Mouse (Mus musculus): ENCODE results near the gene Maco1. TPM values are rescaled to one million over a fixed set of nuclear protein-coding genes. Genes with fewer than 3 reads are reported as not detected.

The Maco1 gene
- polyA plus RNA-seq, 1 experiment, result 9.2 TPM

- H3K4me3 ChIP-seq (replicated peaks; ENCODE audit: extremely low read depth, low read depth, low read length), result no peak overlapping the region
- no peaks in the 10 kb centered on the region for H3K4me1 ChIP-seq (ENCODE audit: control insufficient read depth, insufficient read depth, low read length)
- DNase-seq, result no peak
- no peak for TF ChIP-seq POLR2A (IDR thresholded peaks at IDR 0.05; ENCODE audit: borderline replicate concordance, extremely low read depth, low read depth, low read length)
- no peak for TF ChIP-seq CTCF (IDR thresholded peaks at IDR 0.05; ENCODE audit: insufficient read depth, low read length)
- 59% methylated on average over 2 of the region's 2 CpGs for WGBS
Measured at GRCm38 (mm10) chr4:134871950-134872349, 18.8 kb upstream of the Maco1 start.

GRCm38 (mm10) chr4:134871477-134871876 is 18.3 kb upstream of the Maco1 start:
- DNase-seq, result no peak
- H3K4me3 ChIP-seq (replicated peaks; ENCODE audit: extremely low read depth, low read depth, low read length), result no peak overlapping the region
- no peak for TF ChIP-seq POLR2A (IDR thresholded peaks at IDR 0.05; ENCODE audit: borderline replicate concordance, extremely low read depth, low read depth, low read length)
- TF ChIP-seq CTCF (IDR thresholded peaks at IDR 0.05; ENCODE audit: insufficient read depth, low read length), result no peak
- H3K4me1 ChIP-seq (ENCODE audit: control insufficient read depth, insufficient read depth, low read length), result no peaks in the 10 kb centered on the region
- WGBS, result 54% methylated on average over 4 of the region's 4 CpGs

- TF ChIP-seq POLR2A (IDR thresholded peaks at IDR 0.05; ENCODE audit: borderline replicate concordance, extremely low read depth, low read depth, low read length), result no peak
- no peak for TF ChIP-seq CTCF (IDR thresholded peaks at IDR 0.05; ENCODE audit: insufficient read depth, low read length)
- H3K4me1 ChIP-seq (ENCODE audit: control insufficient read depth, insufficient read depth, low read length), result no peaks in the 10 kb centered on the region
- DNase-seq, result no peak
- no peak overlapping the region for H3K4me3 ChIP-seq (replicated peaks; ENCODE audit: extremely low read depth, low read depth, low read length)
- 65% methylated on average over 7 of the region's 7 CpGs for WGBS
Measured at GRCm38 (mm10) chr4:134869815-134870375, 16.8 kb upstream of the Maco1 start.

GRCm38 (mm10) chr4:134869068-134869730 is 16.1 kb upstream of the Maco1 start:
- DNase-seq, result no peak
- Histone ChIP-seq H3K4me1 (ENCODE audit: control insufficient read depth, insufficient read depth, low read length) (no peaks in the 10 kb centered on the region), H3K4me3 (replicated peaks; ENCODE audit: extremely low read depth, low read depth, low read length) (no peak overlapping the region)
- 19% methylated on average over 16 of the region's 16 CpGs for WGBS
- no peak for TF ChIP-seq POLR2A (IDR thresholded peaks at IDR 0.05; ENCODE audit: borderline replicate concordance, extremely low read depth, low read depth, low read length)
- no peak for TF ChIP-seq CTCF (IDR thresholded peaks at IDR 0.05; ENCODE audit: insufficient read depth, low read length)

- 38% methylated on average over 8 of the region's 9 CpGs for WGBS
- DNase-seq, result no peak
- Histone ChIP-seq H3K4me1 (ENCODE audit: control insufficient read depth, insufficient read depth, low read length) (no peaks in the 10 kb centered on the region), H3K4me3 (replicated peaks; ENCODE audit: extremely low read depth, low read depth, low read length) (no peak overlapping the region)
- no peak for TF ChIP-seq POLR2A (IDR thresholded peaks at IDR 0.05; ENCODE audit: borderline replicate concordance, extremely low read depth, low read depth, low read length)
- TF ChIP-seq CTCF (IDR thresholded peaks at IDR 0.05; ENCODE audit: insufficient read depth, low read length), result no peak
Measured at GRCm38 (mm10) chr4:134868490-134868889, 15.3 kb upstream of the Maco1 start.

GRCm38 (mm10) chr4:134868065-134868464 is 14.9 kb upstream of the Maco1 start:
- TF ChIP-seq CTCF (IDR thresholded peaks at IDR 0.05; ENCODE audit: insufficient read depth, low read length) (no peak), POLR2A (IDR thresholded peaks at IDR 0.05; ENCODE audit: borderline replicate concordance, extremely low read depth, low read depth, low read length) (no peak)
- no peak for DNase-seq
- H3K4me1 ChIP-seq (ENCODE audit: control insufficient read depth, insufficient read depth, low read length), result no peaks in the 10 kb centered on the region
- 85% methylated on average over 10 of the region's 10 CpGs for WGBS
- H3K4me3 ChIP-seq (replicated peaks; ENCODE audit: extremely low read depth, low read depth, low read length), result no peak overlapping the region

GRCm38 (mm10) chr4:134867661-134868060 is 14.5 kb upstream of the Maco1 start:
- 85% methylated on average over 8 of the region's 8 CpGs for WGBS
- DNase-seq, result no peak
- TF ChIP-seq CTCF (IDR thresholded peaks at IDR 0.05; ENCODE audit: insufficient read depth, low read length) (no peak), POLR2A (IDR thresholded peaks at IDR 0.05; ENCODE audit: borderline replicate concordance, extremely low read depth, low read depth, low read length) (no peak)
- Histone ChIP-seq H3K4me3 (replicated peaks; ENCODE audit: extremely low read depth, low read depth, low read length) (no peak overlapping the region), H3K4me1 (ENCODE audit: control insufficient read depth, insufficient read depth, low read length) (no peaks in the 10 kb centered on the region)

GRCm38 (mm10) chr4:134867213-134867612 is 14.1 kb upstream of the Maco1 start:
- Histone ChIP-seq H3K4me1 (ENCODE audit: control insufficient read depth, insufficient read depth, low read length) (no peaks in the 10 kb centered on the region), H3K4me3 (replicated peaks; ENCODE audit: extremely low read depth, low read depth, low read length) (no peak overlapping the region)
- TF ChIP-seq CTCF (IDR thresholded peaks at IDR 0.05; ENCODE audit: insufficient read depth, low read length), result no peak
- TF ChIP-seq POLR2A (IDR thresholded peaks at IDR 0.05; ENCODE audit: borderline replicate concordance, extremely low read depth, low read depth, low read length), result no peak
- WGBS, result 90% methylated on average over 8 of the region's 8 CpGs
- DNase-seq, result no peak

GRCm38 (mm10) chr4:134865789-134866188 is 12.6 kb upstream of the Maco1 start:
- Histone ChIP-seq H3K4me1 (ENCODE audit: control insufficient read depth, insufficient read depth, low read length) (no peaks in the 10 kb centered on the region), H3K4me3 (replicated peaks; ENCODE audit: extremely low read depth, low read depth, low read length) (no peak overlapping the region)
- TF ChIP-seq CTCF (IDR thresholded peaks at IDR 0.05; ENCODE audit: insufficient read depth, low read length) (no peak), POLR2A (IDR thresholded peaks at IDR 0.05; ENCODE audit: borderline replicate concordance, extremely low read depth, low read depth, low read length) (no peak)
- DNase-seq, result no peak
- 79% methylated on average over 5 of the region's 5 CpGs for WGBS

GRCm38 (mm10) chr4:134865340-134865739 is 12.2 kb upstream of the Maco1 start:
- Histone ChIP-seq H3K4me1 (ENCODE audit: control insufficient read depth, insufficient read depth, low read length) (no peaks in the 10 kb centered on the region), H3K4me3 (replicated peaks; ENCODE audit: extremely low read depth, low read depth, low read length) (no peak overlapping the region)
- TF ChIP-seq POLR2A (IDR thresholded peaks at IDR 0.05; ENCODE audit: borderline replicate concordance, extremely low read depth, low read depth, low read length) (no peak), CTCF (IDR thresholded peaks at IDR 0.05; ENCODE audit: insufficient read depth, low read length) (no peak)
- no peak for DNase-seq
- 68% methylated on average over 6 of the region's 6 CpGs for WGBS

Measured in lung, adult 2 months (tissue).